Mouse (Mus musculus) G1E (cell line): ENCODE results near the gene Snx7.

ENCODE experiments used
- CTCF ChIP-seq: IDR thresholded peaks from 2 replicates; pipeline ENCODE4 v1.5.1; 2012; ENCODE audit warnings: low read depth, low read length, inconsistent platforms, mixed read lengths
- GATA1 ChIP-seq: IDR thresholded peaks from 2 replicates; pipeline ENCODE4 v1.6.1; 2012; ENCODE audit warnings: borderline replicate concordance, low read length, inconsistent platforms, mixed read lengths
- POLR2AphosphoS5 ChIP-seq: IDR thresholded peaks from 2 replicates; pipeline ENCODE4 v1.6.1; 2012; ENCODE audit warnings: low read depth, low read length, inconsistent platforms; ENCODE audit not compliant: insufficient replicate concordance
- TAL1 ChIP-seq: conservative IDR thresholded peaks from 2 replicates; pipeline ENCODE4 v1.6.1; 2012; ENCODE audit warnings: low read depth, low read length, inconsistent platforms, mixed read lengths

DNA sequence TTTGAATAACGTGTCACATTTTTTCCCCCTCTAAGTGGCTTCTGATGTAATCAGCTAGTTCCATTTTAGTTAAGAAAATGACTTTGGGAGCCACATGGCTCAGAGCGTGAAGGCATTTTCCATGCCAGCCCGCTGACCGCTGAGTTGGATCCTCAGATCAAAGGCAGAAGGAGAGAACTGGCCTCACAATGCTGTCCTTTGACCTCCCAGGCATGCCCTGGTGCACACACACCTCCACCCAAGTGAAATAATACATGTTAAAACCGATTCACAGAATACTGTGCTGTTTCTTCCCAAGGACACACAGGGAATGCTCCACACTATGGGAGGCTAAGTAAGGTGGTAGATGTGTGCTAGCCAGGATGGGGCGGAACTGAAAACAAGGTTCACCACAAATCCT lies 81.5 kb downstream of the Snx7 start:
- no peak for TF ChIP-seq GATA1
- TF ChIP-seq CTCF, result no peak
- TF ChIP-seq TAL1, result no peak
- TF ChIP-seq POLR2AphosphoS5, result no peak
